Mouse (Mus musculus): ENCODE results near the gene Lonp2. TPM values are rescaled to one million over a fixed set of nuclear protein-coding genes. Genes with fewer than 3 reads are reported as not detected.

The Lonp2 gene
- polyA plus RNA-seq, 1 experiment from 2014 or later, result 53.5 TPM

DNA sequence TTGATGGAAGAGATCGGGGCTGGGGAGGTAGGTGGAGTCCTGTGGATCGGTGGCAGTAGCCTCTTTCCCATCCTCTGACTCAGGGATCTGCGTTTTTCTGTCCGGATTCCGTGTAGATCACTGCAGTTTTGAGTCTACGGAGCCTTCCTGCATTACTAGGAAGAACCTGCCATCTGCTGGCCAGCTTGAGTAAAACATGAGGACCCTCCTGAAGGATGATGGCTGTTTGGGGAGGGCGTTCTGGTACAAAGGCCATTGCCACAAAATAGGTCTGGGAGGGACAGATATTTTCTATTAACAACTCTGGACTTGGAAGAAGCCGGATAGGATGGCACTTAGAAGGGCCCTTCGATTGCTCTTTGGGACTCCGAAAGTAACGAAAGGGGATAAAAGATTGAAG is 38.7 kb upstream of the Lonp2 start:
- Histone ChIP-seq H3K4me2 (replicated peaks; ENCODE audit: low read depth) (peak overlapping the region; percentile 82), H3K9ac (ENCODE audit: low read depth, low read length) (no peak overlapping the region; the same call in 1 of the 2 replicates), H3K9me3 (ENCODE audit: control insufficient read depth) (no peaks in the 10 kb centered on the region), H3K4me3 (ENCODE audit: low read depth, low read length) (peak overlapping the region; percentile 42), H3K4me1 (replicated peaks; ENCODE audit: control insufficient read depth, insufficient read depth, low read length) (no peaks in the 10 kb centered on the region), H3K36me3 (ENCODE audit: control insufficient read depth, insufficient read depth) (no peaks in the 10 kb centered on the region), H3K27ac (ENCODE audit: low read depth, low read length) (no peak overlapping the region), H3K27me3 (replicated peaks; ENCODE audit: control insufficient read depth, insufficient read depth, low read length) (no peaks in the 10 kb centered on the region)
- 5% methylated on average over 11 of the region's 11 CpGs for WGBS
- ATAC-seq, result no peak
- peak; percentile 87 for TF ChIP-seq CTCF (IDR thresholded peaks at IDR 0.05; ENCODE audit: low read depth)

DNA sequence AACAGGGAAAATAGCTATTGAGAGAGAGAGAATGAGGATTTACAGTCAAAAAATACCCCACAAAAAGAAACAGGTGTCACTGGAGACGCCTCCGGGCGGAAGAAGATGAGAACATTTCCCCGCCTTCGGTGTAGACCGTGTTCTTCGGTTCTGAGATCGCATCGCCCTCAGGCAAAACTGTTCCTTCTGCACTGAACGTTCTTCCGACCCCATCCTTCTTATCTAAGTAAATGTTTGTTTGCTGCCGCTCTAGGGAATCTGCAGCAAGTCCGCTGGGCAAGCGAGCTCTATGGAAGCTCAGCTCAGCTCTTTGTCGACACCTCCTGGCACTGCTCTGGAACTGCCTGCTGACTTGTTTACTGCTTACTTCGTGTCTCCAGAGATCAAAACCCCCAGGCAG is 38.3 kb upstream of the Lonp2 start:
- Histone ChIP-seq H3K4me3 (ENCODE audit: low read depth, low read length) (peak overlapping the region; percentile 42), H3K9me3 (ENCODE audit: control insufficient read depth) (no peaks in the 10 kb centered on the region), H3K27me3 (replicated peaks; ENCODE audit: control insufficient read depth, insufficient read depth, low read length) (no peaks in the 10 kb centered on the region), H3K36me3 (ENCODE audit: control insufficient read depth, insufficient read depth) (no peaks in the 10 kb centered on the region), H3K4me2 (replicated peaks; ENCODE audit: low read depth) (peak overlapping the region; percentile 82), H3K4me1 (replicated peaks; ENCODE audit: control insufficient read depth, insufficient read depth, low read length) (no peaks in the 10 kb centered on the region), H3K27ac (ENCODE audit: low read depth, low read length) (no peak overlapping the region), H3K9ac (ENCODE audit: low read depth, low read length) (no peak overlapping the region; the same call in 1 of the 2 replicates)
- TF ChIP-seq CTCF (IDR thresholded peaks at IDR 0.05; ENCODE audit: low read depth), result peak; percentile 95
- ATAC-seq, result no peak
- WGBS, result under 1% methylated on average over 16 of the region's 16 CpGs

DNA sequence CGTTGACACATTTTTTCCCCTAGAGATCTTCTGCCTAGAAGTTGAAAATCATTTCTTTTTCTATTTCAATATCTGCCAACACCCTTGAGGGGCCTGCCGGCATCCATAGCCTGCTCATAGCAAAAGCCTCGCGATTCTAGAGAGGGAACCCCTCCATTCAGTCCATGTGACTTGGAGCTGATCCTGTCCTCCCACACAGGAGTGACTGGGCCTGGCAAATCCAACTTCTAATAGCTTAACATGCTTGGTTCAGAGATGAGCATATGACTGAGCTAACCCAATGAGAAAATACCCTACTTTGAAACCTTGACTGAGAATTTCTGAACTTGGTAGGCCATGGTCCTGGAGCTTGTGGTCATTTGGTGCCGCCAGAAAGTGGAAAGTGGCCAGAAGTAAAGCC is 37.8 kb upstream of the Lonp2 start:
- ATAC-seq, result no peak

DNA sequence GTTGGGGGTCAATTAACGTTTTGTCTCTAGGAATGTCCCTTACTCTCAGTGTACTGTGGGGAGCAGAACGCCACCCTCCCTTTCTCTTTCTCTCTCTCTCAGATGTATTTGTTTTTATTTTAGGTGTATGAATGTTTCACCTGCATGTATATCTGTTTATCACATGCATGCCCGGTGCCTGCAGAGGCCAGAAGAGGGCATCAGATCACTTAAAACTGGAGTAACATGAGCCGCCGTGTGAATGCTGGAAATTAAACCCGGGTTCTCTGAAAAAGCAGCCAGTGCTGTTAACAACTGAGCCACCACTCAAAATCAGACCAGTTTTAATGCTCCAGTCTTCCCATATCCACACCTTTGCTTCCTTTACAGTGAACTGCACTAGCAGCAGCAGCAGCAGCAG is 37.2 kb upstream of the Lonp2 start:
- no peaks in the 10 kb centered on the region for H3K27me3 ChIP-seq (replicated peaks; ENCODE audit: control insufficient read depth, insufficient read depth, low read length)
- no peak for ATAC-seq
- no peaks in the 10 kb centered on the region for H3K36me3 ChIP-seq (ENCODE audit: control insufficient read depth, insufficient read depth)
- no peak overlapping the region for H3K4me2 ChIP-seq (replicated peaks; ENCODE audit: low read depth)
- no peaks in the 10 kb centered on the region for H3K9me3 ChIP-seq (ENCODE audit: control insufficient read depth)
- no peak overlapping the region for H3K27ac ChIP-seq (ENCODE audit: low read depth, low read length)
- WGBS, result 48% methylated on average over 6 of the region's 6 CpGs
- H3K4me1 ChIP-seq (replicated peaks; ENCODE audit: control insufficient read depth, insufficient read depth, low read length), result no peaks in the 10 kb centered on the region
- no peak overlapping the region for H3K4me3 ChIP-seq (ENCODE audit: low read depth, low read length)
- H3K9ac ChIP-seq (ENCODE audit: low read depth, low read length), result no peak overlapping the region
- TF ChIP-seq CTCF (IDR thresholded peaks at IDR 0.05; ENCODE audit: low read depth), result peak; percentile 49

More for the DNA sequence above, 37.8 kb upstream of the Lonp2 start:
- Histone ChIP-seq H3K9ac (ENCODE audit: low read depth, low read length) (no peak overlapping the region), H3K36me3 (ENCODE audit: control insufficient read depth, insufficient read depth) (no peaks in the 10 kb centered on the region), H3K9me3 (ENCODE audit: control insufficient read depth) (no peaks in the 10 kb centered on the region), H3K4me3 (ENCODE audit: low read depth, low read length) (no peak overlapping the region), H3K27me3 (replicated peaks; ENCODE audit: control insufficient read depth, insufficient read depth, low read length) (no peaks in the 10 kb centered on the region), H3K4me2 (replicated peaks; ENCODE audit: low read depth) (no peak overlapping the region), H3K27ac (ENCODE audit: low read depth, low read length) (no peak overlapping the region), H3K4me1 (replicated peaks; ENCODE audit: control insufficient read depth, insufficient read depth, low read length) (no peaks in the 10 kb centered on the region)
- WGBS, result 51% methylated on average over 5 of the region's 5 CpGs
- TF ChIP-seq CTCF (IDR thresholded peaks at IDR 0.05; ENCODE audit: low read depth), result no peak

DNA sequence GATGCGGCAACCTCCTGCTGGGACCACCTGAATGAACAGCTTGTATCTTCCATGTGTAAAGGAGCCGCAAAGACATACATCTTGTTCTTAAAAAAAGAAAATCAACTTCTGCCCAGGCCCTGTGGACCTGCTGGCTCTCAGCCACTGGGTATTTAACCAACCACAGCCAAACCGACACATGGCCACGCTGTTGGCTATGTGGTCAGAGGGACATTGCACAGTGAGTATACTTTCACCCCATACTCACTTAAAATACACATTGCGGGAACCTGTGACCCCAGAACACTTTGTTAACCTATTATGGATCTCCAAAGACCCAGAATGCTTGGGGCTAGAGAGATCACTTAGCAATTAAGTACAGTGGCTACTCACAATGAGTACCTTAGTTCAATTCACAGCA is 35.5 kb upstream of the Lonp2 start:
- Histone ChIP-seq H3K4me1 (replicated peaks; ENCODE audit: control insufficient read depth, insufficient read depth, low read length) (no peaks in the 10 kb centered on the region), H3K27ac (ENCODE audit: low read depth, low read length) (no peak overlapping the region), H3K4me2 (replicated peaks; ENCODE audit: low read depth) (no peak overlapping the region), H3K9me3 (ENCODE audit: control insufficient read depth) (no peaks in the 10 kb centered on the region), H3K9ac (ENCODE audit: low read depth, low read length) (no peak overlapping the region), H3K4me3 (ENCODE audit: low read depth, low read length) (no peak overlapping the region), H3K36me3 (ENCODE audit: control insufficient read depth, insufficient read depth) (no peaks in the 10 kb centered on the region), H3K27me3 (replicated peaks; ENCODE audit: control insufficient read depth, insufficient read depth, low read length) (no peaks in the 10 kb centered on the region)
- no peak for ATAC-seq
- TF ChIP-seq CTCF (IDR thresholded peaks at IDR 0.05; ENCODE audit: low read depth), result no peak
- WGBS, result 91% methylated on average over 5 of the region's 5 CpGs

DNA sequence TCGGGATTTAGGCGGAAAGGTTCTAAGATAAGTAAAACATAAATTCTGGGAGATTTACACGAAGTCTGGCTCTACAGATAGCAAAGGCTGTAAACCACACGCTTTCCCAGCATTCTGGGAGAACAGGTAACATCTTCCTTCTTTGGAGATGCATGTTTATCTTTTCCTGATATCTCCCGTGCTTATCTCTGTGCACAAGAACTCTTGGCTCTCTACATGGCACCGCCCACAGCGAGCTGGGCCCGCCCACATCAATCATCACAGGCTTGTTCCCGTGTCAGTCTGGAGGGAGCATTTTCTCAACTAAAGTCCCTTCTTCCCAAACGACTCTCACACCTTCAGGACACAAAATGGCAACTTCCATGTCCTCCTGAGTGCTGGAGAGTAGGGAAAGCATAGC is 30.7 kb upstream of the Lonp2 start:
- 19% methylated on average over 10 of the region's 10 CpGs for WGBS
- H3K9ac ChIP-seq (ENCODE audit: low read depth, low read length), result no peak overlapping the region
- no peak for ATAC-seq
- H3K4me2 ChIP-seq (replicated peaks; ENCODE audit: low read depth), result peak overlapping the region; percentile 43
- H3K27me3 ChIP-seq (replicated peaks; ENCODE audit: control insufficient read depth, insufficient read depth, low read length), result no peaks in the 10 kb centered on the region
- no peaks in the 10 kb centered on the region for H3K36me3 ChIP-seq (ENCODE audit: control insufficient read depth, insufficient read depth)
- H3K27ac ChIP-seq (ENCODE audit: low read depth, low read length), result no peak overlapping the region
- no peak overlapping the region for H3K4me3 ChIP-seq (ENCODE audit: low read depth, low read length)
- H3K9me3 ChIP-seq (ENCODE audit: control insufficient read depth), result no peaks in the 10 kb centered on the region
- H3K4me1 ChIP-seq (replicated peaks; ENCODE audit: control insufficient read depth, insufficient read depth, low read length), result 0 out of 2 replicates have a peak, but pooled peaks cover 3% of the 10 kb centered on the region
- no peak for TF ChIP-seq CTCF (IDR thresholded peaks at IDR 0.05; ENCODE audit: low read depth)
